Mouse (Mus musculus): ENCODE data around the gene 1110008P14Rik. TPM values are rescaled to one million over a fixed set of nuclear protein-coding genes. Genes with fewer than 3 reads are reported as not detected.

The 1110008P14Rik gene
- polyA plus RNA-seq, 1 experiment from 2014 or later = 20.2 TPM

- H3K4me3 ChIP-seq (ENCODE audit: low read depth, low read length) = no peak overlapping the region
- no peak overlapping the region for H3K4me2 ChIP-seq (ENCODE audit: low read depth, low read length)
- no peaks in the 10 kb centered on the region for H3K4me1 ChIP-seq (ENCODE audit: control insufficient read depth, low read depth, low read length)
- H3K9ac ChIP-seq (ENCODE audit: low read depth, low read length) = no peak overlapping the region
- ATAC-seq (ENCODE audit: low read depth) = no peak
- H3K36me3 ChIP-seq (ENCODE audit: control insufficient read depth, insufficient read depth) = no peaks in the 10 kb centered on the region
- no peaks in the 10 kb centered on the region for H3K9me3 ChIP-seq (replicated peaks; ENCODE audit: control insufficient read depth, low read length)
- no peak overlapping the region for H3K27ac ChIP-seq (ENCODE audit: low read length)
- 56% methylated on average over 6 of the region's 6 CpGs for WGBS (ENCODE audit: insufficient replicate concordance)
- H3K27me3 ChIP-seq (ENCODE audit: control insufficient read depth, insufficient read depth, low read depth, low read length) = no peaks in the 10 kb centered on the region
Observed at GRCm38 (mm10) chr2:32329531-32329930, 52.2 kb downstream of the 1110008P14Rik start.

GRCm38 (mm10) chr2:32328911-32329460, 52.8 kb downstream of the 1110008P14Rik start:
- Histone ChIP-seq H3K4me2 (ENCODE audit: low read depth, low read length) (no peak overlapping the region), H3K27ac (ENCODE audit: low read length) (no peak overlapping the region), H3K9me3 (replicated peaks; ENCODE audit: control insufficient read depth, low read length) (no peaks in the 10 kb centered on the region), H3K9ac (ENCODE audit: low read depth, low read length) (no peak overlapping the region), H3K4me1 (ENCODE audit: control insufficient read depth, low read depth, low read length) (no peaks in the 10 kb centered on the region), H3K36me3 (ENCODE audit: control insufficient read depth, insufficient read depth) (no peaks in the 10 kb centered on the region), H3K4me3 (ENCODE audit: low read depth, low read length) (no peak overlapping the region), H3K27me3 (ENCODE audit: control insufficient read depth, insufficient read depth, low read depth, low read length) (no peaks in the 10 kb centered on the region)
- no peak for ATAC-seq (ENCODE audit: low read depth)
- 47% methylated on average over 13 of the region's 13 CpGs for WGBS (ENCODE audit: insufficient replicate concordance)

GRCm38 (mm10) chr2:32327200-32327599, 54.5 kb downstream of the 1110008P14Rik start:
- no peak overlapping the region for H3K9ac ChIP-seq (ENCODE audit: low read depth, low read length)
- no peak overlapping the region for H3K27ac ChIP-seq (ENCODE audit: low read length)
- ATAC-seq (ENCODE audit: low read depth) = no peak

More at GRCm38 (mm10) chr2:32327200-32327599, 54.5 kb downstream of the 1110008P14Rik start:
- Histone ChIP-seq H3K4me2 (ENCODE audit: low read depth, low read length) (no peak overlapping the region), H3K36me3 (ENCODE audit: control insufficient read depth, insufficient read depth) (no peaks in the 10 kb centered on the region), H3K4me1 (ENCODE audit: control insufficient read depth, low read depth, low read length) (no peaks in the 10 kb centered on the region), H3K4me3 (ENCODE audit: low read depth, low read length) (no peak overlapping the region), H3K27me3 (ENCODE audit: control insufficient read depth, insufficient read depth, low read depth, low read length) (no peaks in the 10 kb centered on the region), H3K9me3 (replicated peaks; ENCODE audit: control insufficient read depth, low read length) (no peaks in the 10 kb centered on the region)
- WGBS (ENCODE audit: insufficient replicate concordance) = 69% methylated on average over 4 of the region's 4 CpGs

Other genes with a start within 250 kb of the 1110008P14Rik start
- 4.5 and 4.7 TPM in 2 replicates for gene Prrc2b, start 230.9 kb downstream of the 1110008P14Rik start, polyA plus RNA-seq (2015; fragmentation: Nextera tagmentation; extraction: Ambion mirVana)
- 12.1 and 13.2 TPM in 2 replicates for gene Pomt1, start 145.3 kb downstream of the 1110008P14Rik start, polyA plus RNA-seq (2015; fragmentation: Nextera tagmentation; extraction: Ambion mirVana)
- gene Uck1, start 121.8 kb downstream of the 1110008P14Rik start, polyA plus RNA-seq (2015; fragmentation: Nextera tagmentation; extraction: Ambion mirVana) = 27.9 and 28.5 TPM in 2 replicates
- gene Golga2, start 94.6 kb downstream of the 1110008P14Rik start, polyA plus RNA-seq (2015; fragmentation: Nextera tagmentation; extraction: Ambion mirVana) = 9.5 and 10.0 TPM in 2 replicates
- gene Swi5, start 93.9 kb downstream of the 1110008P14Rik start, polyA plus RNA-seq (2015; fragmentation: Nextera tagmentation; extraction: Ambion mirVana) = 134 and 157 TPM in 2 replicates
- 15.1 and 18.8 TPM in 2 replicates for gene Ciz1, start 29.6 kb downstream of the 1110008P14Rik start, polyA plus RNA-seq (2015; fragmentation: Nextera tagmentation; extraction: Ambion mirVana)
- gene Dnm1, start 28.6 kb downstream of the 1110008P14Rik start, polyA plus RNA-seq (2015; fragmentation: Nextera tagmentation; extraction: Ambion mirVana) = 0.25 and 0.52 TPM in 2 replicates
- 212 and 273 TPM in 2 replicates for gene Lcn2, start 6.3 kb upstream of the 1110008P14Rik start, polyA plus RNA-seq (2015; fragmentation: Nextera tagmentation; extraction: Ambion mirVana)
- gene Ptges2, start 14.0 kb upstream of the 1110008P14Rik start, polyA plus RNA-seq (2015; fragmentation: Nextera tagmentation; extraction: Ambion mirVana) = 9.4 and 11.0 TPM in 2 replicates
- 1.9 and 2.0 TPM in 2 replicates for gene Naif1, start 68.5 kb upstream of the 1110008P14Rik start, polyA plus RNA-seq (2015; fragmentation: Nextera tagmentation; extraction: Ambion mirVana)
- gene Slc25a25, start 69.5 kb upstream of the 1110008P14Rik start, polyA plus RNA-seq (2015; fragmentation: Nextera tagmentation; extraction: Ambion mirVana) = 9.5 and 9.7 TPM in 2 replicates
- 1.6 TPM in 2 replicates for gene Fam102a, start 153.4 kb upstream of the 1110008P14Rik start, polyA plus RNA-seq (2015; fragmentation: Nextera tagmentation; extraction: Ambion mirVana)
- 44.8 and 47.9 TPM in 2 replicates for gene Dpm2, start 188.9 kb upstream of the 1110008P14Rik start, polyA plus RNA-seq (2015; fragmentation: Nextera tagmentation; extraction: Ambion mirVana)
- gene Pip5kl1, start 192.9 kb upstream of the 1110008P14Rik start, polyA plus RNA-seq (2015; fragmentation: Nextera tagmentation; extraction: Ambion mirVana) = not detected in 2 replicates
- gene 9430097D07Rik, start 193.7 kb upstream of the 1110008P14Rik start, polyA plus RNA-seq (2015; fragmentation: Nextera tagmentation; extraction: Ambion mirVana) = 0.06 TPM in 1 of 2 replicates, not detected in the other
- gene St6galnac4, start 205.2 kb upstream of the 1110008P14Rik start, polyA plus RNA-seq (2015; fragmentation: Nextera tagmentation; extraction: Ambion mirVana) = 6.0 and 7.4 TPM in 2 replicates
- 12.0 and 12.8 TPM in 2 replicates for gene St6galnac6, start 217.8 kb upstream of the 1110008P14Rik start, polyA plus RNA-seq (2015; fragmentation: Nextera tagmentation; extraction: Ambion mirVana)
- gene Ak1, start 239.8 kb upstream of the 1110008P14Rik start, polyA plus RNA-seq (2015; fragmentation: Nextera tagmentation; extraction: Ambion mirVana) = 3.4 and 7.9 TPM in 2 replicates

Data from liver, embryonic 16.5 days (tissue).